Mouse (Mus musculus) small intestine, adult 2 months (tissue): ENCODE results near the gene Rgcc.

ENCODE experiments used
- CTCF ChIP-seq: fragments of 200-500 bp; IDR thresholded peaks from 2 replicates; pipeline ENCODE4 v1.5.1; 2012; ENCODE audit warnings: low read depth, mild to moderate bottlenecking, control low read depth, inconsistent platforms, low read length, moderate library complexity, mixed read lengths; ENCODE audit not compliant: insufficient replicate concordance, insufficient read length; ENCODE audit errors: extremely low read depth
- POLR2A ChIP-seq: fragments of 200-500 bp; IDR thresholded peaks from 2 replicates; pipeline ENCODE4 v1.6.1; 2012; ENCODE audit warnings: low read depth, mild to moderate bottlenecking, control low read depth, inconsistent platforms, low read length, moderate library complexity

DNA sequence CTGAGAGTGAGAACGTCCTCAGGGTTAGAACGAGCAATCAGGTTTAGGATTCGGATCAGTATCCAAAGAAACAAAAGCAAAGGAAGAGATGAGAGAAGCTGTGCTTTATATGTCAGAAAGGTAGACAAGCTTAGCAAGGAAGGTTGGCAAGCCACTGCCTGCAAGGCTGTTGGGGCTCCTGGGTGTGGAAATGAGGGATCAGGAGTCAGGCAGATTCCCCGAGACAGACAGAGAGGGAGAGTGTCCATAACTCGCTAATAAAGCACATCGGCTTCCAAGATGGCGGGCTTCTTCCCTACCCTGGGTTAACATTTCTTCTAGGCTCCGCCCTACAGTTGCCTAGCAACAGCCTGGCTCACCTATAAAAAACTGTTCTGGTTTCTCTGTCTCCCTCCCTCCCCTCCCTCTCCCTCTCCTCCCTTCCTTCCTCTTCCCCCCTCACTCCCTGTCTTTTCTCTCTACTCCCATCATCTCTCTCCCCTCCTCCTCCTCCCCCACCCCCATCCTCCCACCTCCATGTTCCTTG, 25.5 kb downstream of the Rgcc start:
- no peak for TF ChIP-seq CTCF
- no peak for TF ChIP-seq POLR2A
